Mouse (Mus musculus) limb, embryonic 13.5 days (tissue): ENCODE results near the gene Adgra1. TPM values are rescaled to one million over a fixed set of nuclear protein-coding genes. Genes with fewer than 3 reads are reported as not detected.

ENCODE experiments used
- ATAC-seq: fragments of 200-750 bp; cut with Nextera tagmentation; 2 replicates; pipeline ENCODE4 v1.8.0; 2017; ENCODE audit warnings: low read depth, moderate number of reproducible peaks, moderate TSS enrichment; ENCODE audit not compliant: low FRiP score
- H3K27ac ChIP-seq: fragments of 300-500 bp; sonication (generic); 2 replicates; pipeline ENCODE4 v1.5.1; 2015; ENCODE audit warnings: inconsistent platforms, mild to moderate bottlenecking, moderate library complexity
- H3K27me3 ChIP-seq: fragments of 300-500 bp; sonication (generic); 2 replicates; pipeline ENCODE4 v1.6.1; 2015; ENCODE audit warnings: mild to moderate bottlenecking, inconsistent platforms
- H3K36me3 ChIP-seq: fragments of 300-500 bp; sonication (generic); 2 replicates; pipeline ENCODE4 v1.6.1; 2015; ENCODE audit warnings: inconsistent platforms, mild to moderate bottlenecking, moderate library complexity
- H3K4me1 ChIP-seq: fragments of 300-500 bp; sonication (generic); 2 replicates; pipeline ENCODE4 v1.6.1; 2015; ENCODE audit warnings: inconsistent platforms
- H3K4me2 ChIP-seq: fragments of 300-500 bp; sonication (generic); replicated peaks from 2 replicates; pipeline ENCODE4 v1.6.1; 2015; ENCODE audit warnings: inconsistent platforms, mild to moderate bottlenecking, moderate library complexity
- H3K4me3 ChIP-seq: fragments of 300-500 bp; sonication (generic); 2 replicates; pipeline ENCODE4 v1.5.1; 2015; ENCODE audit warnings: moderate library complexity, mild to moderate bottlenecking, inconsistent platforms
- H3K9ac ChIP-seq: fragments of 300-500 bp; sonication (generic); 2 replicates; pipeline ENCODE4 v1.6.1; 2015; ENCODE audit warnings: mild to moderate bottlenecking, inconsistent platforms
- H3K9me3 ChIP-seq: fragments of 300-500 bp; sonication (generic); 2 replicates; pipeline ENCODE4 v1.6.1; 2016; ENCODE audit warnings: inconsistent platforms
- WGBS: fragments of 180-500 bp; shearing (Covaris S2); methylation state at CpG from one replicate; pipeline ENCODE4 v1.1.7; 2015; 5-methylcytosine and 5-hydroxymethylcytosine counted together
- polyA plus RNA-seq: library from polyadenylated mRNA; unstranded; fragments of >200 nt; fragmentation: Nextera tagmentation; extraction: Ambion mirVana; gene quantifications from 2 replicates; pipeline ENCODE4 v1.2.1, GENCODE M21; 2015

The Adgra1 gene
- polyA plus RNA-seq, 1 experiment from 2014 or later, result 0.13 TPM

DNA sequence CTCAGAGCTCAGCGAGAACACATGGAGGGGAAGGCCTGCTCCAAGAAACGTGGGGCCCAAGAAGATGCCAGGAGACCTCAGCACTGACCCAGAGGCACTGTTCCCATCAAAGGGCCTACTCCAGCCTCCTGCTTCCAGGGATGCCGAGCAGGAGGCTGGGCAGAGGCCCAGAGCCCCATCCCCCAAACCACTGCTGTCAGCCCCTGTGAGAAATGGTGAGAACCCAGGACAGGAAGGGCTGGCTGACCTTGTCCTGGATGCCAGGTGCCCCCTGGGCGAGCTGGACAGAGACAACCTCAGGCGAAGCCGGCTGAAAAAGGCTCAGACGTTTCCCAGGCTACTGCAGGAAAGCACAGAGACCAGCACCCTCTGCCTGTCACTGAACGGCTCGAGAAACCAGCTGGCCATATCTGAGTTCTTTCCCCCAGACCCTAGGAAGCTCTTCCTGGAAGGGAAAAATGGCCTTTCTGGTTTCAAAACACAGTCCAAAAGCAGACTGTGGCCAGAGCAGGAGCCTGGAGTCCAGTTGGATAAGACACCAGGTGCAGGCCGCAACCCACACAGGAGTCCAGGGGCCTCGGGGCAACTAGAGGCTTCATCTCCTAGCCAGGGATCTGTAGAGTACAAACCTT is 76.3 kb downstream of the Adgra1 start:
- Histone ChIP-seq H3K4me3 (no peak overlapping the region), H3K4me1 (peaks cover 22% of the 10 kb centered on the region), H3K36me3 (no peaks in the 10 kb centered on the region), H3K27me3 (peaks cover 40% of the 10 kb centered on the region), H3K4me2 (no peak overlapping the region), H3K27ac (no peak overlapping the region), H3K9me3 (no peaks in the 10 kb centered on the region), H3K9ac (0 out of 2 replicates have a peak overlapping the region, but pooled peaks have one; percentile 45)
- no peak for ATAC-seq
- WGBS, result 52% methylated on average over 11 of the region's 11 CpGs

DNA sequence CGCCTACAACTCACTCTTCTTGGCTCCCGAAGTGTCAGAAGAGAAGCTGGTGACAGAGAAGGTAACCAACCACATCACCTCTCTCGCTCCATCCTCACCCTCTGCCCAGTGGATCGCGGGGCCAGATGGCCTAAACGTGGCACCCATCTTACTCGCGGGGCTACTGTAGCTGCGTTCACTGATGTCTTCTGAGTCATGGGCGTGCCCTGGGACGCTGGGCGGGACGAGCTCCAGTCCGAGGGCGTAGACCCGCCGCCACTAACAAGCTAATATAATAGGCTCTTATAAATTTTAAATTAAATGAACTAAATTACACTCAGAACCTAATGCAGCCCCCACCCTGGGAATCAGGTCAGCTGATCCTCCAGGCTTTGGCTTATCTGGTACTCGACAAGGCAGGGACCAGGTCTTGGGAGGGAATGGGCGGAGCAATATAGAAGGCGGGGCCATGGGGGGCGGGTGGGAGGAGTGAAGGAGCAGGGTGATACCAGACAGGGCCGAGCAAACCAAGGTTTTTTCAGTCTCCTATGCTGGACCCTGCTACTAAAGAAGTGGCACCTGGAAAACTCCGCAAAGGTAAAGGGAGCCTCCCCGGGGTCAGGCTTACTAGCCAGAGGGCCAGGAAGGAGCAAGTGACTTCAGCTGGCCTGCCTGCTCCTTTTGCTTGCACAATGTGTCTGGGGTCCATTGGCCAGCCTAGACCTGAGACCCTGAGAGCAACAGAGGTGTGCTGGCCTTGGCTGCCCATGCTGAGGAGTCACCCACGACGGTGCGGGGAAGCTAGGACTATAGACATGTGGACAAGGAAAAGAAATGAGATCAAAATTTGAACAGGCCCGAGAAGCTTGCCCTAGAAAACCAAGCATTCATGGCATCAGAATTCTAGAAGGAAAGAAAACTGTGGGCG is 80.4 kb downstream of the Adgra1 start:
- Histone ChIP-seq H3K4me2 (peak overlapping the region; percentile 59), H3K36me3 (no peaks in the 10 kb centered on the region), H3K27me3 (peaks cover 54% of the 10 kb centered on the region), H3K4me1 (peaks cover 16% of the 10 kb centered on the region), H3K9ac (no peak overlapping the region), H3K27ac (no peak overlapping the region), H3K4me3 (peak overlapping the region; percentile 38), H3K9me3 (no peaks in the 10 kb centered on the region)
- 9% methylated on average over 29 of the region's 29 CpGs for WGBS
- peak; percentile 57; the same call in 1 of the 2 replicates for ATAC-seq

DNA sequence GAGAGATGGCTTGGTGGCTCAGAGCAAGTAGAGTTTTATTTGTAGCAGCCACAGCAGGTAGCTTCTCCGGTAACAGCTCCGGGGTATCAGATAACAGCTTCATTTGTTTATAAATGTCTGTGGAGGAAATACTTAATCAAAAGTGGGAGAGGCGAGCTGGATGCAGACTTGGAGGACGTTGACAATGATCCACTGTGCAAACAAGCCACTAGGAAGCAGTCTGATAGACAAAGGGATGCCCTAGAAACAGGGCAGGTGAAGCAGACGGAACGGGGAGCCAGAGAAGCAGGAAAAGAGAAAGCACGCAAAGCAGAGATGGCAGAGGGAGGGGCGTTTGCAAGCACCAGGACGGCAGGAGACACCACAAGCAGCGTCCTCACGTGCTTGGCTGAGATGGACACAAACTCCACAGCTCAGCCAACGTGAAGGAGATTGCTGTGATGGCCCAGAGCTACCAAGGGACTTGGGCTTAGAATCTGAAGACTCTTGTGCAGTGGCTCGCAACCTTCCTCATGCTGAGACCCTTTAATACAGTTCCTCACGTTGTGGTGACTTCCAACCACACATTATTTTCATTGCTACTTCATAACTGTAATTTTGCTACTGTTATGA is 81.8 kb downstream of the Adgra1 start:
- WGBS, result 6% methylated on average over 14 of the region's 14 CpGs
- Histone ChIP-seq H3K36me3 (no peaks in the 10 kb centered on the region), H3K27ac (no peak overlapping the region), H3K4me2 (peak overlapping the region; percentile 46), H3K4me3 (peak overlapping the region; percentile 8; the same call in 1 of the 2 replicates), H3K9ac (no peak overlapping the region), H3K9me3 (no peaks in the 10 kb centered on the region), H3K27me3 (peaks cover 66% of the 10 kb centered on the region), H3K4me1 (peaks cover 12% of the 10 kb centered on the region)
- no peak for ATAC-seq

DNA sequence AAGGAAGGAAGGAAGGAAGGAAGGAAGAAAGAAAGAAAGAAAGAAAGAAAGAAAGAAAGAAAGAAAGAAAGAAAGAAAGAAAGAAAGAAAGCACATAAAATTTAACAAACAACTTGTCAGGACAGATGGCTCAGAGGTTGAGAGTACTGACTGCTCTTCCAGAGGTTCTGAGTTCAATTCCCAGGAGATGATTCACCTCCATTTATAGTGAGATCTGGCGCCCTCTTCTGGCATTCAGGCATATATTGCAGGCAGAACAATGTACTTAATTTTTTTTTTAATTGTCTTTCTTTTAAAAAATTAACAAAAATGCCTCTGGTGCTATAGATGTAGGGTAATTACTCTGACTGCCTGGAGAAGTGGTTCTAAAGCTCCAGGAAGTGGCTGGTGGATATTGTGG is 82.4 kb downstream of the Adgra1 start:
- Histone ChIP-seq H3K9ac (no peak overlapping the region), H3K27ac (no peak overlapping the region), H3K4me3 (no peak overlapping the region), H3K36me3 (no peaks in the 10 kb centered on the region), H3K27me3 (peaks cover 65% of the 10 kb centered on the region), H3K9me3 (no peaks in the 10 kb centered on the region), H3K4me1 (peaks cover 12% of the 10 kb centered on the region), H3K4me2 (no peak overlapping the region)
- ATAC-seq, result no peak
- WGBS, result 0% methylated on average over 1 of the region's 1 CpGs

DNA sequence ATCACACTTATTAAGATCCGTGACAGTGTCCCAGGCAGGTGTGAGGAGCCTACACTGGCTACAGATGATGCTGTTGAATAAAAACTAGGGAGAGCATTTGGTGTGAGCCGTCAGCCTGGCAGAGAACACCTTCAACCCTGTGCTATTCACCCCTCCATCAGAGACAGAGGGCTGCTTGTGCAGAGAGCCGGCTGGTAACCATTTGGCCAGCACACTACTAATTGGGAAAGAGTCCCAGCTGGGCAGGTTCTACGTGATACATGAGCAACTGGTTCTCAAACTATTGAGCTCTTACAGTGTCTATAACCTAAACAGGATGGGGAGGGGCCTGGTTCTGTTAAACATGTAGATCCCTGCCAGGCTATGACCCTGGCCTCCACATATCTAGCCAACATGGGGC is 84.3 kb downstream of the Adgra1 start:
- ATAC-seq, result no peak
- Histone ChIP-seq H3K27ac (no peak overlapping the region), H3K9me3 (no peaks in the 10 kb centered on the region), H3K36me3 (no peaks in the 10 kb centered on the region), H3K4me1 (peaks cover 12% of the 10 kb centered on the region), H3K9ac (no peak overlapping the region), H3K27me3 (peaks cover 50% of the 10 kb centered on the region), H3K4me2 (no peak overlapping the region), H3K4me3 (no peak overlapping the region)
- 53% methylated on average over 4 of the region's 4 CpGs for WGBS

Other genes starting within 250 kb of the Adgra1 start
- gene Cfap46, start 150.4 kb upstream of the Adgra1 start, polyA plus RNA-seq, result 0.26 and 0.29 TPM in 2 replicates
- gene Kndc1, start 60.5 kb downstream of the Adgra1 start, polyA plus RNA-seq, result 0.11 and 0.20 TPM in 2 replicates
- gene Utf1, start 109.6 kb downstream of the Adgra1 start, polyA plus RNA-seq, result 0.15 TPM in 1 of 2 replicates, not detected in the other
- 0.52 and 0.53 TPM in 2 replicates for gene 6430531B16Rik, start 144.6 kb downstream of the Adgra1 start, polyA plus RNA-seq
- 2.3 and 2.8 TPM in 2 replicates for gene Adam8, start 158.4 kb downstream of the Adgra1 start, polyA plus RNA-seq
- 38.9 and 41.8 TPM in 2 replicates for gene Zfp511, start 202.2 kb downstream of the Adgra1 start, polyA plus RNA-seq
- gene Tubgcp2, start 202.5 kb downstream of the Adgra1 start, polyA plus RNA-seq, result 67.4 and 68.0 TPM in 2 replicates
- gene Msx3, start 214.9 kb downstream of the Adgra1 start, polyA plus RNA-seq, result not detected in 2 replicates
- gene Caly, start 248.4 kb downstream of the Adgra1 start, polyA plus RNA-seq, result 1.1 TPM in 2 replicates